In genomic region chr6:51898318-51898994, GRCm38 (mm10) we compare ENCODE assay signal across 25 mouse cellular contexts.
A peak's percentile ranks its signal among the peaks of the same experiment; 100 is the strongest.
DNase-seq lines count a peak whose midpoint lies in the region; ATAC-seq and TF ChIP-seq lines count a peak whose summit lies in the region.
"Had no signal": no experiment of that assay in that cellular context is flagged by ENCODE, and none has a peak within 500 bp of the region (broad histone marks: within the 10 kb centered on the region; RNA-seq: fewer than 3 reads in every experiment).

No protein-coding gene starts in this region.

- peak; percentile 22; the same call in 1 of the 2 replicates for ATAC-seq in embryonic facial prominence, embryonic 14.5 days (ENCODE audit: low read depth)
- ATAC-seq in kidney, embryonic 15.5 days (replicated peaks; ENCODE audit: low FRiP score): no peak
- peak; percentile 77; the same call in 1 of the 2 replicates for ATAC-seq in lung, embryonic 15.5 days (ENCODE audit: borderline replicate concordance, extremely low read depth, low FRiP score, low TSS enrichment)
- ATAC-seq in lung, postnatal 0 days: peak; percentile 33; the same call in 1 of the 2 replicates
- ATAC-seq: activated CD4-positive, CD25-positive, alpha-beta regulatory T cell, adult 4 months; CD4-positive, CD25-positive, alpha-beta regulatory T cell, adult 4 months; forebrain, embryonic 13.5 days; forebrain, embryonic 15.5 days; Patski had no signal

- peak; percentile 26; the same call in 1 of the 2 replicates for TF ChIP-seq EP300 in lung, postnatal 0 days (IDR thresholded peaks at IDR 0.05)

- H3K4me1 ChIP-seq in embryonic facial prominence, embryonic 14.5 days (ENCODE audit: control insufficient read depth, insufficient read depth, low read length): no peaks in the 10 kb centered on the region
- no peaks in the 10 kb centered on the region for H3K4me1 ChIP-seq in embryonic facial prominence, embryonic 10.5 days
- H3K4me1 ChIP-seq in kidney, embryonic 15.5 days: peaks cover 16% of the 10 kb centered on the region
- peaks cover 28% of the 10 kb centered on the region for H3K4me1 ChIP-seq in lung, embryonic 15.5 days
- peaks cover 5% of the 10 kb centered on the region for H3K4me1 ChIP-seq in lung, adult 2 months (ENCODE audit: control insufficient read depth, insufficient read depth, low read length)
- no peaks in the 10 kb centered on the region for H3K4me1 ChIP-seq in lung, postnatal 0 days (ENCODE audit: insufficient read depth, low read depth, low read length)
- H3K4me1 ChIP-seq: embryonic facial prominence, embryonic 13.5 days; forebrain, embryonic 13.5 days; forebrain, embryonic 15.5 days had no signal

- no peak for TF ChIP-seq CTCF in lung, adult 2 months (IDR thresholded peaks at IDR 0.05; ENCODE audit: insufficient read depth, low read length)
- no peak for TF ChIP-seq CTCF in lung, postnatal 0 days (IDR thresholded peaks at IDR 0.05)

- H3K4me2 ChIP-seq in embryonic facial prominence, embryonic 14.5 days (ENCODE audit: low read depth, low read length): no peak overlapping the region
- H3K4me2 ChIP-seq in kidney, embryonic 15.5 days: no peak overlapping the region
- no peak overlapping the region for H3K4me2 ChIP-seq in lung, embryonic 15.5 days
- no peak overlapping the region for H3K4me2 ChIP-seq in lung, postnatal 0 days (replicated peaks; ENCODE audit: low read depth, low read length)
- H3K4me2 ChIP-seq: embryonic facial prominence, embryonic 13.5 days; forebrain, embryonic 13.5 days; forebrain, embryonic 15.5 days had no signal

- 47% methylated on average over 8 of the region's 8 CpGs for WGBS in embryonic facial prominence, embryonic 14.5 days
- WGBS in embryonic facial prominence, embryonic 10.5 days: 71% methylated on average over 8 of the region's 8 CpGs
- 59% methylated on average over 8 of the region's 8 CpGs for WGBS in kidney, embryonic 15.5 days
- 41% methylated on average over 8 of the region's 8 CpGs for WGBS in lung, embryonic 15.5 days
- WGBS in lung, adult 2 months: 70% methylated on average over 8 of the region's 8 CpGs
- 50% methylated on average over 8 of the region's 8 CpGs for WGBS in lung, postnatal 0 days

- H3K4me3 ChIP-seq in embryonic facial prominence, embryonic 14.5 days (ENCODE audit: low read depth, low read length): no peak overlapping the region
- H3K4me3 ChIP-seq in embryonic facial prominence, embryonic 10.5 days: no peak overlapping the region
- no peak overlapping the region for H3K4me3 ChIP-seq in kidney, embryonic 15.5 days (replicated peaks)
- no peak overlapping the region for H3K4me3 ChIP-seq in lung, embryonic 15.5 days
- no peak overlapping the region for H3K4me3 ChIP-seq in lung, adult 2 months (replicated peaks; ENCODE audit: extremely low read depth, low read depth, low read length)
- no peak overlapping the region for H3K4me3 ChIP-seq in lung, postnatal 0 days (ENCODE audit: low read depth, low read length)
- H3K4me3 ChIP-seq: embryonic facial prominence, embryonic 13.5 days; forebrain, embryonic 13.5 days; forebrain, embryonic 15.5 days had no signal

- H3K36me3 ChIP-seq in embryonic facial prominence, embryonic 14.5 days (ENCODE audit: control insufficient read depth, insufficient read depth, low read length): no peaks in the 10 kb centered on the region
- no peaks in the 10 kb centered on the region for H3K36me3 ChIP-seq in embryonic facial prominence, embryonic 10.5 days (replicated peaks)
- no peaks in the 10 kb centered on the region for H3K36me3 ChIP-seq in kidney, embryonic 15.5 days
- no peaks in the 10 kb centered on the region for H3K36me3 ChIP-seq in lung, embryonic 15.5 days
- H3K36me3 ChIP-seq in lung, postnatal 0 days (ENCODE audit: insufficient read depth, low read length): no peaks in the 10 kb centered on the region
- H3K36me3 ChIP-seq: embryonic facial prominence, embryonic 13.5 days; forebrain, embryonic 15.5 days had no signal

- H3K9ac ChIP-seq in embryonic facial prominence, embryonic 14.5 days (ENCODE audit: low read depth, low read length): no peak overlapping the region
- no peak overlapping the region for H3K9ac ChIP-seq in kidney, embryonic 15.5 days
- H3K9ac ChIP-seq in lung, embryonic 15.5 days: no peak overlapping the region
- H3K9ac ChIP-seq in lung, postnatal 0 days (replicated peaks; ENCODE audit: low read depth): no peak overlapping the region
- H3K9ac ChIP-seq: embryonic facial prominence, embryonic 13.5 days; forebrain, embryonic 13.5 days; forebrain, embryonic 15.5 days had no signal

- no peaks in the 10 kb centered on the region for H3K9me3 ChIP-seq in embryonic facial prominence, embryonic 14.5 days (ENCODE audit: control insufficient read depth, low read length)
- no peaks in the 10 kb centered on the region for H3K9me3 ChIP-seq in embryonic facial prominence, embryonic 10.5 days
- H3K9me3 ChIP-seq in kidney, embryonic 15.5 days (replicated peaks): no peaks in the 10 kb centered on the region
- no peaks in the 10 kb centered on the region for H3K9me3 ChIP-seq in lung, embryonic 15.5 days
- no peaks in the 10 kb centered on the region for H3K9me3 ChIP-seq in lung, postnatal 0 days (ENCODE audit: low read length)
- H3K9me3 ChIP-seq: embryonic facial prominence, embryonic 13.5 days; forebrain, embryonic 13.5 days; forebrain, embryonic 15.5 days; G1E had no signal

- peak; percentile 30 for DNase-seq in embryonic facial prominence, embryonic 14.5 days (ENCODE audit: low spot score)
- DNase-seq in embryonic facial prominence, embryonic 10.5 days (ENCODE audit: low spot score): no peak
- no peak for DNase-seq in kidney, adult 18-20 months
- DNase-seq in lung, adult 2 months: no peak
- DNase-seq in lung, postnatal 0 days (ENCODE audit: low spot score): peak; percentile 27
- no peak for DNase-seq in lung, postnatal 25 days (ENCODE audit: low spot score)
- DNase-seq: adrenal gland, adult 8-10 months; adrenal gland, postnatal 14 days; adrenal gland, postnatal 36 days; B cell, adult 2 months; cerebellum, adult 11-12 months; cerebellum, adult 2 months; cerebellum, adult 9-10 months; cerebellum, postnatal 10 days; cerebellum, postnatal 25 days had no signal

- peaks cover 5% of the 10 kb centered on the region; the same call in 1 of the 2 replicates for H3K27me3 ChIP-seq in embryonic facial prominence, embryonic 14.5 days (replicated peaks; ENCODE audit: control insufficient read depth, insufficient read depth, low read length)
- no peaks in the 10 kb centered on the region for H3K27me3 ChIP-seq in embryonic facial prominence, embryonic 10.5 days (replicated peaks; ENCODE audit: low read depth, poor library complexity, severe bottlenecking)
- no peaks in the 10 kb centered on the region for H3K27me3 ChIP-seq in kidney, embryonic 15.5 days
- H3K27me3 ChIP-seq in lung, embryonic 15.5 days: no peaks in the 10 kb centered on the region
- H3K27me3 ChIP-seq in lung, postnatal 0 days (replicated peaks; ENCODE audit: insufficient read depth, low read length): no peaks in the 10 kb centered on the region
- H3K27me3 ChIP-seq: CH12.LX; embryonic facial prominence, embryonic 13.5 days; forebrain, embryonic 13.5 days; forebrain, embryonic 15.5 days; Patski had no signal

- no peak overlapping the region for H3K27ac ChIP-seq in embryonic facial prominence, embryonic 14.5 days (replicated peaks; ENCODE audit: low read depth, low read length)
- no peak overlapping the region for H3K27ac ChIP-seq in embryonic facial prominence, embryonic 10.5 days (replicated peaks)
- H3K27ac ChIP-seq in kidney, embryonic 15.5 days: 0 out of 2 replicates have a peak overlapping the region, but pooled peaks have one; percentile 13
- peak overlapping the region; percentile 64 for H3K27ac ChIP-seq in lung, embryonic 15.5 days
- H3K27ac ChIP-seq in lung, postnatal 0 days (ENCODE audit: low read length): no peak overlapping the region
- H3K27ac ChIP-seq: embryonic facial prominence, embryonic 13.5 days; forebrain, embryonic 13.5 days; forebrain, embryonic 15.5 days had no signal

- TF ChIP-seq POLR2A in lung, adult 2 months (IDR thresholded peaks at IDR 0.05; ENCODE audit: borderline replicate concordance, extremely low read depth, low read depth, low read length): no peak

Comparison
In these comparisons a context has a peak if more than half of its experiments do, and no peak if none do; other contexts are left out.
1. DNase-seq: peak in embryonic facial prominence, embryonic 14.5 days (single experiment) and lung, postnatal 0 days (single experiment); none in embryonic facial prominence, embryonic 10.5 days (single experiment), kidney, adult 18-20 months (single experiment), lung, adult 2 months (single experiment) and lung, postnatal 25 days (single experiment).
2. H3K27ac ChIP-seq: peak in kidney, embryonic 15.5 days (single experiment) and lung, embryonic 15.5 days (single experiment); none in embryonic facial prominence, embryonic 14.5 days (single experiment), embryonic facial prominence, embryonic 10.5 days (single experiment) and lung, postnatal 0 days (single experiment).